Comparison of ENCODE assay signal across 8 mouse cellular contexts in genomic region chr13:28959068-28959440, GRCm38 (mm10). TPM values are rescaled to one million over a fixed set of nuclear protein-coding genes. Genes with fewer than 3 reads are reported as not detected.
DNase-seq lines count a peak whose midpoint lies in the region; ATAC-seq and TF ChIP-seq lines count a peak whose summit lies in the region.

No protein-coding gene starts in this region.

- peaks cover 17% of the 10 kb centered on the region for H3K4me1 ChIP-seq in heart, embryonic 15.5 days (replicated peaks)
- H3K4me1 ChIP-seq in bone marrow, adult 2 months (ENCODE audit: control insufficient read depth, insufficient read depth, low read length): peaks cover 1% of the 10 kb centered on the region; the same call in 1 of the 2 replicates
- peaks cover 27% of the 10 kb centered on the region for H3K4me1 ChIP-seq in hindbrain, embryonic 13.5 days (replicated peaks)
- peaks cover 9% of the 10 kb centered on the region; the same call in 1 of the 2 replicates for H3K4me1 ChIP-seq in midbrain, embryonic 11.5 days (ENCODE audit: control insufficient read depth, insufficient read depth, low read length)

- peak overlapping the region; percentile 82 for H3K9ac ChIP-seq in heart, embryonic 15.5 days
- peak overlapping the region; percentile 86 for H3K9ac ChIP-seq in hindbrain, embryonic 13.5 days
- peak overlapping the region; percentile 83 for H3K9ac ChIP-seq in midbrain, embryonic 11.5 days (ENCODE audit: low read length)

- DNase-seq in heart, postnatal 4 days: no peak
- DNase-seq in midbrain, embryonic 11.5 days (ENCODE audit: low spot score, missing footprints): no peak
- DNase-seq in MN1 (ENCODE audit: low spot score): no peak
- no peak for DNase-seq in right cerebral cortex, postnatal 36 days (ENCODE audit: low spot score in 2 of 2)
- DNase-seq in layer of hippocampus, postnatal 14 days (ENCODE audit: low spot score in 2 of 2): no peak

- peak overlapping the region; percentile 98 for H3K4me2 ChIP-seq in heart, embryonic 15.5 days
- H3K4me2 ChIP-seq in hindbrain, embryonic 13.5 days: peak overlapping the region; percentile 93
- peak overlapping the region; percentile 94 for H3K4me2 ChIP-seq in midbrain, embryonic 11.5 days

- no peaks in the 10 kb centered on the region for H3K27me3 ChIP-seq in heart, embryonic 15.5 days
- no peaks in the 10 kb centered on the region for H3K27me3 ChIP-seq in hindbrain, embryonic 13.5 days
- no peaks in the 10 kb centered on the region for H3K27me3 ChIP-seq in midbrain, embryonic 11.5 days (ENCODE audit: control insufficient read depth, insufficient read depth, low read length)

- TF ChIP-seq CTCF in bone marrow, adult 2 months (IDR thresholded peaks at IDR 0.05; ENCODE audit: control insufficient read depth, insufficient read depth, low read length): no peak

- WGBS in heart, embryonic 15.5 days: 0% methylated on average over 17 of the region's 17 CpGs
- WGBS in bone marrow, adult 2 months: under 1% methylated on average over 17 of the region's 17 CpGs
- under 1% methylated on average over 17 of the region's 17 CpGs for WGBS in hindbrain, embryonic 13.5 days
- 0% methylated on average over 17 of the region's 17 CpGs for WGBS in midbrain, embryonic 11.5 days

- no peaks in the 10 kb centered on the region for H3K9me3 ChIP-seq in heart, embryonic 15.5 days (replicated peaks)
- no peaks in the 10 kb centered on the region for H3K9me3 ChIP-seq in hindbrain, embryonic 13.5 days
- no peaks in the 10 kb centered on the region for H3K9me3 ChIP-seq in midbrain, embryonic 11.5 days (ENCODE audit: control insufficient read depth, low read length)

- peak overlapping the region; percentile 73 for H3K4me3 ChIP-seq in heart, embryonic 15.5 days
- H3K4me3 ChIP-seq in bone marrow, adult 2 months (replicated peaks; ENCODE audit: control insufficient read depth, low read depth, low read length): peak overlapping the region; percentile 52
- peak overlapping the region; percentile 55 for H3K4me3 ChIP-seq in hindbrain, embryonic 13.5 days
- peak overlapping the region; percentile 47 for H3K4me3 ChIP-seq in midbrain, embryonic 11.5 days (ENCODE audit: low read depth, low read length)

- no peaks in the 10 kb centered on the region for H3K36me3 ChIP-seq in heart, embryonic 15.5 days
- H3K36me3 ChIP-seq in hindbrain, embryonic 13.5 days: no peaks in the 10 kb centered on the region
- H3K36me3 ChIP-seq in midbrain, embryonic 11.5 days (ENCODE audit: control insufficient read depth, insufficient read depth, low read length): no peaks in the 10 kb centered on the region

- peak overlapping the region; percentile 99 for H3K27ac ChIP-seq in heart, embryonic 15.5 days
- peak overlapping the region; percentile 65 for H3K27ac ChIP-seq in bone marrow, adult 2 months (ENCODE audit: control insufficient read depth, insufficient read depth, low read depth, low read length, poor library complexity)
- peak overlapping the region; percentile 98 for H3K27ac ChIP-seq in hindbrain, embryonic 13.5 days
- peak overlapping the region; percentile 95 for H3K27ac ChIP-seq in midbrain, embryonic 11.5 days (ENCODE audit: low read depth, low read length)

- ATAC-seq in heart, embryonic 15.5 days (replicated peaks; ENCODE audit: insufficient number of reproducible peaks, insufficient read depth, low FRiP score, low read depth): no peak
- no peak; the same call in 1 of the 2 replicates for ATAC-seq in hindbrain, embryonic 13.5 days (ENCODE audit: low FRiP score)
- ATAC-seq in midbrain, embryonic 11.5 days (ENCODE audit: low FRiP score): no peak

- no peak for TF ChIP-seq POLR2A in bone marrow, adult 2 months (IDR thresholded peaks at IDR 0.05; ENCODE audit: borderline replicate concordance, control insufficient read depth, low read depth, low read length)

RNA-seq across cellular contexts. Expression of gene Sox4, which starts 5.5 kb away (rescaled TPM):
- 47.4 and 48.9 TPM in 2 replicates for polyA plus RNA-seq in heart, embryonic 15.5 days (2015; fragmentation: Nextera tagmentation; extraction: Ambion mirVana)
- 100 to 1,000 TPM; 117 to 131 TPM for total RNA-seq in heart, postnatal 4 days (2021)
- 10.4 and 13.8 TPM in 2 replicates for polyA plus RNA-seq in bone marrow, adult 2 months (2011; ENCODE audit: insufficient read depth, insufficient read length, low replicate concordance, missing spikeins)
- polyA plus RNA-seq in hindbrain, embryonic 13.5 days (2015; fragmentation: Nextera tagmentation; extraction: Ambion mirVana): 173 and 192 TPM in 2 replicates
- polyA plus RNA-seq in midbrain, embryonic 11.5 days (2014; fragmentation: Nextera tagmentation; extraction: Ambion mirVana): 164 and 175 TPM in 2 replicates
- 10 to 100 TPM; 47.8 to 50.1 TPM for total RNA-seq in layer of hippocampus, postnatal 14 days (2021)
